Mouse (Mus musculus): Measurements from ENCODE around the gene Kansl1l. TPM values are rescaled to one million over a fixed set of nuclear protein-coding genes. Genes with fewer than 3 reads are reported as not detected.

The Kansl1l gene
- total RNA-seq (2021), result 10 to 100 TPM; 16.7 to 19.1 TPM

DNA sequence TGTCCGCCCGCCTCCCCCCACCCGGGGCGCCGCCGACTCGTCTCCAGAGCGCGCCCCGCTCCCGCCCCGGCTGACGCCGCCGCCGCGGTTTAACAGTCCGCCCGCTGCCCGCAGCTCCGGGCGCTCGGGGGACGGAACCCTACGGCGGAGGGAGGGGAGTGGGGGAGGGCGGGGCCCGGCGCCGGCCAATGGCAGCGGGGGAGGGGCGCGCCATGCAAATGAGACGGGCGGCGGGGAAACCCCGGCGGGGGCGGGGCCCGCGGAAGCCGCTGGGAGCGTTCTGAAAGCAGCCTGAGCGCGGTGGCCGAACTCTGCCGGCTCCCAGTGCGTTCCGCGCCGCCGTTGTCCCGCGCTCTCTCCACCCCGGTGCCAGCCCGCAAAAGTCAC, at the start of gene Kansl1l:
Gene Kansl1l, minus strand, starts transcription at position 110 of the 387 bp plus-strand sequence.
- peak; percentile 97 for DNase-seq

- no peak for DNase-seq
Measured at GRCm38 (mm10) chr1:66865633-66866032, 48.3 kb upstream of the Kansl1l start.

GRCm38 (mm10) chr1:66863741-66864495, 46.6 kb upstream of the Kansl1l start:
- no peak for DNase-seq

DNA sequence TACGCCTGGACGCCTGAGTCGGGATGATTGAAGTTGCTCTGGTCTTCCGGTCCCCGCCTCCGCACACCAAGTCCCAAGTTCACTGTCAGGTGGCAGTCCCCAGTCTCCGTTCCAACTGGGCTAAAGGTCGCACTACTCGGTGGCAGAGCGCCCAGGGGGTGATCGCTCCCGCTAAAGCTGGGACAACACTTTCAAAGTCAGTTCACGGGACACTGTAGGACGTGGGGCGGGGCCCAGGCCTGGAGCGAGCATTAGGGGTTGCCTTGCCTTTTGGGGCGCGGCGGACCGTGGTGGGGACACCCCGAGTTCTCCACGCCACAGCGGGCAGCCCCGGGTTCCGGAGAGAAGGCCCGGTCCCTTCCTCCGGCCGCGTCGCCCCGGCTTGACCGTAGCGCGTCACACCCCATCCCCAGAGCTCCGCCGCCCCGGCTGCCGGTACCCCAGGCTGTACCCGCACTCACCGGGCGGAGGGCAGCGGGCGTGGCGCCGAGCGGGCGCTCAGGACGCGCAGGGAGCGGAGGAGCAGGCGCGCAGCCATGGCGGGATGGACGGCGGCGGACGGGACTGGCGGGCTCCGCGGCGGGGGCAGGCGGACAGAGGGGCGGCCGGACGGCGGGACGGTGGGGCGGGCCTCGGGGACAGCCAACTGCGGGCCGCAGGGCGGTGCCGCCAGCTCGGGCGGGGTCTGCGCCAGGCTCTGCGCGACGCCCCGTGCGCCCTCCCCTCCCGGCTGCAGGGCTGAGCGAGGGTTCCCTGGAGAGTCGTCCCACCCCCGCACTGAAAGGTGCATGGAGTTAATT, 45.5 kb upstream of the Kansl1l start, which contains the start of gene Acadl:
Gene Acadl, minus strand, starts transcription at position 566 of the 800 bp plus-strand sequence.
- DNase-seq, result peak; percentile 98

- no peak for DNase-seq
Measured at GRCm38 (mm10) chr1:66861764-66862672, 44.7 kb upstream of the Kansl1l start.

DNA sequence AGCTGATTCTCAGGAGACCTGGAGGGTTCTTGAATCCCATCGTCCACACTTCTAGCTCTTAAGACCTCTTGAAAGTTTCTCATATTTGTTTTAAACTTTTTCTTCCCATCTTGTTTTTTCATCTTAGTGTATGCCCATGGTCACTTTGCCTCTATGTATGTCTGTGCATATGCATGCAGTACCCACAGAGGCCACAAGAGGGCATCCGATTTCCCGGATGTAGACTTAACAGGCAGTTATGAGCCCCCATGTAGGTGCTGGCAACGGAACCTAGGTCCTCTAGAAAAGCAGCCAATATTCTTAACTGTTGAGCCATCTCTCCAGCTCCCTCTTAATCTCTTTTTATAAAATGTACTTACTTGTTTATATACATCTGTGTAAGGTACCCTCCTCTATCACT, 30.1 kb upstream of the Kansl1l start:
- peak; percentile 43 for DNase-seq

GRCm38 (mm10) chr1:66845690-66846318, 28.4 kb upstream of the Kansl1l start:
- DNase-seq, result no peak

DNA sequence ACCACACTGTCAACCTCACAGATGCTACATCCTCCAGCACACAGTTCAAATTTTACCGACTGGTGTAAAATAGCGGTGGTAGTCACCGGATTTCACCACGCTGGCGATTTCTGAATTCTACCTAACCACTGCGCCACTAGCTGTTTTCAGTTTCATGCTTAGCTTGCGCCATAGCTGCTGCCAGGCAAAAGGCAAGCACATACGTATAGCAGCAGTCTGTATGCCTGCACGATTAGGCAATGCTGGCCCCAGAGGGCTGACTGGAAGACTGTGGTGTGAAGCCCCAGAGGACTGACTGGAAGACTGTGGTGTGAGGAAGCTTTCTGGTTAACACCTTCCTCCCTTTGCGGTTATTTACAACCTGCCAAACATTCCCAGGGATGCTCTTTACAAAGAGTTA, 24.6 kb upstream of the Kansl1l start:
- no peak for DNase-seq

DNA sequence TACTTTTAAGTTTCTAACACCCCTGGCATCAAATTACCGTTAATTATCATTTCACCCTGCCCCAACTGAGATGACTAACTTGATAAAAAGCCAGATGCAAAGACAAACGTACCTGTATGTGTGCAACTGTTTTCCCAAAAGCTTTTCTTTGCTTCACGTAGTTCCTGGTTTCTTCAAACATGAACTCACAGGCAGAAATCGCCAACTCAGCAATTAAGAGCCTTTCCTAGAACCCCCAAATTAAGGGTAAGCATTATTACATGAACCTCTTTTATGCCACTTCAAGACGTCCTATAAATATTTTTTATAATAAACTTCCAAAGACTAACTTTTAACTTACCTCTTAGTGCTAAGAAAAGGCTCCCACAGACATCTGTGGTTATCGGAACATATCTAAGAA, 24.1 kb upstream of the Kansl1l start:
- no peak for DNase-seq

GRCm38 (mm10) chr1:66839755-66840438, 22.5 kb upstream of the Kansl1l start:
- DNase-seq, result no peak

GRCm38 (mm10) chr1:66839135-66839534, 21.8 kb upstream of the Kansl1l start:
- no peak for DNase-seq

DNA sequence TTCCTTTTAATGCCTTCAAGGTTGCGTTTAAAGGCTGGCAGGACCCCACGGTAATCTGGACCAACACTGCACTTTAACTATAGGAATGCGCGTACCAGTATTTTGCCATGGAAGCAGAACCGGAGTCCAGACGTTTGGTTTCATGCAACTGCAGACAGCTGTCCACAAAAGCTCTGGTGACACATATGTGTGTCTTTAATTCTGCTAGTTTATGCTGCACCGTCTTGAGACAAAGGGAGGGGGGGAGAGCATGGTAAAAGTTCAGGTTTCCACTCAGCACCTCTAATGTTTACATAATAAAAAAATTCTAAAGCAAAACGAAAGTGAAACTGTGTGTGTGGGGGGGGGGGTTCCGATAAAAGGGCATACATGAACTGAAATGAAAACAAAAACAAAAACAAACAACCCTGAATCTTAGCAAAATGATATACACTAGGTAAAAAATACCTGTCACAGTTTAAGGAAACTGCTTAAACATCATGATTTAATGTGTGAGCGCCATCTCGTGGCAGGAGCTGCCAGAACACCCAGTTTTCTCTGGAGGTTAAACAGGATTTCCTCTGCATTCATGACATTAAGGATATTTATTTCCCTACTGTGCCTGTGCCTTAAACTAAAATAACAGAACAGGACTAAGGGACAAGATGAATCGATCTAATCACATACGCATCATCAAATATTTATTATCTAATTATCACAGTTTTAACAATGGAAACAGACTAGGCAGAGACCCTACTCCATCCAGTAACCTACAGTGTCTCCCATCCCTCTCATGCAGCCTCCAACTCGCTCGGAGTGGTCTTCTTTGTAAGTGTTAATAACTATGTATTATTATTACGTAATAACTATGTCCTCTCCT, 21.1 kb upstream of the Kansl1l start:
- peak; percentile 83 for DNase-seq

- DNase-seq, result no peak
Measured at GRCm38 (mm10) chr1:66837207-66837606, 19.8 kb upstream of the Kansl1l start.

DNA sequence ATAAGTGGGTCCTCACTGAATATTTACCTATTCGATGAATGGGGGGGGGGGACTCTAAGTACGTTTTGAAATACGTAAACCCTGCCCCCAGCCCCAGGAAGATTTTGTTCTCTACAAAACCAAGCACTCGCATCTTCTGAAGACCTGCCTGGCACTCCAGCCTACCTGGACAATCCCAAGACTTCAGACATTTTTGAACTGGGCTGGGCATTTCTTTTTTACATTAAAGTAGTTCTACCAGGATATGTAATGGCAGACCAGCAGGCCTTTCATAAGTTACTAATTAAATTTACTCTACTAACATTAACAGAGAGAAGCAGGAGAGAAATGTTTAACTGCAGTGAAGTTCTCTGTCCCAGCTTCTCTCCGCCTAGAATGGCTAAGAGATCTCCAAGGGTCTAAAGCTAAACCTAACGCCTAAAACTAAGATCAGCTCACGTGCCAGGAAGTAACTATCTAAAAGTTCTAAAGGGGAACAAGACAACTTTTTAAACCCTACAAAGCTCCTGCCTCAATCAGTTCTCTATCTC, 15.3 kb upstream of the Kansl1l start:
- DNase-seq, result no peak

GRCm38 (mm10) chr1:66831824-66832600, 14.7 kb upstream of the Kansl1l start:
- no peak for DNase-seq

DNA sequence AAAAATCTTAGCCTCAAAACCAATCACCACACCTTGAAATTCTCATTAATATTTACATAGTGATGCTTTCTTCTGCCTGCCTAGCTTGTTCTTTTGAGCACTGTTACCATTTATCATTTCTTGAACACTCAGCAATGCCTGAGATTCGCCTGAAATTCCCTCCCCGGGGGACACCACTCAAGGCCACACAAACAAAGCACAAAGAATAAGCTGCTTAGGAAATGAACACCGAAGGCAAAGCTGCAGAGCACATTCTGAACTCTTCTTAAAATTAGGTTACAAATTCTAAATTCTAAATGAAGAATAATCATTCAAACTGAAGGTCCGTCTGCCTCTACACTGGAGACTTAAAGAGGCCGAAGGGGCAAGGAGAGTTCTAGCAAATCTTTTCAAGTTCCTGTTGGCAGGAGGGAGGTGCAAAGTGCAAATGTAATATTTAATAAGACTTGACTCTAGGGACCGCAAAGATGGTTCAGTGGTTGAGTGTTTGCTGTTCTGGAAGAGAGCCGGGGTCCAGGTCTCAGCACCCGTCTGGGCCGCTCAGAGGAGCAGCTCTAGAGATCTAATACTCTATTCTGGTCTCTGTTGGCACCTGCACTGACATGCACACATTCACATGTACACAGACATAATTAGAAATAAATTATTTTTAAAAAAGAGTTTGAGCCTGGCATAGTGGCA, 12.2 kb upstream of the Kansl1l start:
- no peak for DNase-seq

DNA sequence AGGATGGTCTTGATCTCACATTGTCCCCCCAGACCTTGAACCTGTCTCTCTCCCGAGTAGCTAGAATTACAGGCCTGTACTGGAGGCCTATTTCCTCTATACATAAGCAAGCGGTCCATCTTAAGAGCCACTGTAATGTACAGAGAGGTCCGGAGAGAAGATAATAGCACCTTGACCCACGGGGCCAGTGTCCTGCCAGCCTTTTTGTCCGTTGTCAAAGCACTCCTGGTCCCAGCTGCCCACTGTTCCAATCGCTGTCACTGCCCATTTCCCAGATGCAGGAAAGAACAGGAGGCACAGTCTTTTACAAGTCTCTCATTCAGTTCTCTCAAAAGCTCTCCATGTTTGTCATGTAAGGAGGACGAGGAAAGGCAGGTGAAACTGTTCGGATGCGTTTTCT, 4.6 kb upstream of the Kansl1l start:
- no peak for DNase-seq

DNA sequence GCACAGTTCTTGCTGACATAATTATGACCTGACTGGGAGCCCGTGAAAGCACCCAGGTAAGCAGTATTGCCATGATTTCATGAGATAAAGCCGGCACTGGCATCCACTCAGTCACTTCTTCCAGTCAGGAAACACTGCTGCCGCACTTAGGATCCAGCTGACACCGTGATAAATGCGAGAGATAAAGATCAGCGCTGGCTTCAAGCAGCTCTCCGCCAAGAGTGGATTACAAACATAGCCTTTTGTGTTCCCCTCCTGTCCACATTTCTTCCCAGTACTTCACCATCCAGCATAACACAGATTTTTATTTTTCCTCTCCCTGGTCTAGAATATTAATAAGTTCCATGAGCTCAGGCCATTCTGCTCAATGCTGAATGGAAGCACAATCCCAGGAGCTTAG, 2.9 kb upstream of the Kansl1l start:
- DNase-seq, result no peak

DNA sequence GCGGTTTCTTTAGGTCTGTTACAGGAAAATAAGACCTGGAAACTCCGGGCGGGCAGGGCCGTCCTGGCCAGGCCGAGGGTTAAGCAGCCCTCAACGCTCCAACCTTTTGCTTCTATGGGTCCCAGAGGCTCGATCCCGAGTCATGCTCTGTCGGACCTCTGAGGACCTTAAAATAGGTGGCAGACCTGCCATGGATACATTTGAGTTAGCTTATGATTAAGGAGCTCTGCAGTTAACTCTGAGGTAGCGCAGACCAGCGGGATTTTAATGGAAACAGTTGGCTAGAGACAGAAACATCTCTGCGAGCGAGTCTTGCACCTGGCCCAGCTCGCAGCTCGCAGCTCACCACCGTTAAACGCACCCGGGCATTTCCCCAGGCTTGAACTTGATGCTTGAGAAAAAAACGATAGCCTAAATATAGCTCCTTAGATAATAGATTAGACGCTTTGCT, 528 bp upstream of the Kansl1l start:
- no peak for DNase-seq

Measured in heart, postnatal 4 days (tissue).